Mouse (Mus musculus): ENCODE results near the gene Cym.

The Cym gene

GRCm38 (mm10) chr3:107162741-107163140 is 58.8 kb downstream of the Cym start:
- no peak for DNase-seq (ENCODE audit: low spot score)

Data from retina, embryonic 14.5 days (tissue).